Mouse (Mus musculus): ENCODE results near the gene Cbx4. TPM values are rescaled to one million over a fixed set of nuclear protein-coding genes. Genes with fewer than 3 reads are reported as not detected.

Cbx4 gene
- polyA plus RNA-seq, 1 experiment from 2014 or later, result 12.6 TPM

DNA sequence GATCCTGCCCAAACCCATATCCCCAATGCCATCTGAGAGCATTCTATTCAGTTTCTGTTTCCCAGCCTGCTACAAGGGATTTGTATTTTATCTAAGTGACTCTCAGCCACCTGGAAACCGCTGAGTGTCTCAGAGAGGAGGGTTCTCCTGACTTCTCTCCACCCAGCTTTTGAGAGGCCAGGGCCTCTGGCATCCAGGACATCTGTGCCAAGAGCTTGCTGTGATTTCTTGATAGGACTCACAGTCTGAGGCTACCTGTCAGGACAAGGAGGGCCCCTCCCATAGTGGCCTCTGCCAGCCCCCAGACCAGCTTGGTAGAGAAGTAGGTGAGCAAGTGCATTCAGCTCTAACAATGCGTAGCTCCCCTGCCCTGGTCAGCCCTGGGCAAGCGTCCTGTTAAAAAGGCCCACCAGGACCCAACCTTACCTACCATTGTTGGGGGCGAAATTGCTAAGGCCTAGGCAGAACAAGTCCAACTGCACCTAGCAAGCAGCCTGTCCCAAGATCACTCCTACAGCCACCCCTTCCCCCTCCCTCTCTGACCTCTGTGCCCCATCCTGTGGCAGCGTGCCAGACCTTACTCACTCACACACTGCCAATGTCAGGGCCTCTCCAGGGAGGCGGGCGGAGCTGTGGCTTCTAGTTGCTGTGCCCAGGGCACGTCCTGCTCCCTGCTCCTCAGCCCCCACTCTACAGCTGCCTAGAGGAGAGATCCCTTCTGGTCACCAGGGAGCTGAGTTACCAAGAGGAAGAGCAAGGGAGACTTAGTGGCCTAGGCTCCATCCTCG lies 41.9 kb upstream of the Cbx4 start:
- Histone ChIP-seq H3K4me3 (ENCODE audit: low read length) (no peak overlapping the region), H3K9me3 (replicated peaks; ENCODE audit: control insufficient read depth, low read length) (no peaks in the 10 kb centered on the region), H3K36me3 (ENCODE audit: control insufficient read depth, insufficient read depth) (no peaks in the 10 kb centered on the region), H3K9ac (ENCODE audit: low read length) (peak overlapping the region; percentile 18), H3K27me3 (ENCODE audit: control insufficient read depth, insufficient read depth, low read length) (no peaks in the 10 kb centered on the region), H3K4me2 (ENCODE audit: low read depth, low read length) (no peak overlapping the region), H3K27ac (ENCODE audit: low read length) (peak overlapping the region; percentile 40), H3K4me1 (ENCODE audit: control insufficient read depth, insufficient read depth, low read length) (peaks cover 48% of the 10 kb centered on the region)
- 44% methylated on average over 9 of the region's 9 CpGs for WGBS
- peak; percentile 84 for ATAC-seq (replicated peaks; ENCODE audit: extremely low read depth, insufficient read depth, low FRiP score)

- ATAC-seq (replicated peaks; ENCODE audit: extremely low read depth, insufficient read depth, low FRiP score), result no peak
- Histone ChIP-seq H3K4me1 (ENCODE audit: control insufficient read depth, insufficient read depth, low read length) (peaks cover 48% of the 10 kb centered on the region), H3K27ac (ENCODE audit: low read length) (peak overlapping the region; percentile 27; the same call in 1 of the 2 replicates), H3K4me2 (ENCODE audit: low read depth, low read length) (no peak overlapping the region), H3K9ac (ENCODE audit: low read length) (peak overlapping the region; percentile 6; the same call in 1 of the 2 replicates), H3K36me3 (ENCODE audit: control insufficient read depth, insufficient read depth) (no peaks in the 10 kb centered on the region), H3K9me3 (replicated peaks; ENCODE audit: control insufficient read depth, low read length) (no peaks in the 10 kb centered on the region), H3K27me3 (ENCODE audit: control insufficient read depth, insufficient read depth, low read length) (no peaks in the 10 kb centered on the region), H3K4me3 (ENCODE audit: low read length) (no peak overlapping the region)
- 28% methylated on average over 12 of the region's 12 CpGs for WGBS
Measured at GRCm38 (mm10) chr11:119127147-119127546, 41.1 kb upstream of the Cbx4 start.

- Histone ChIP-seq H3K4me3 (ENCODE audit: low read length) (no peak overlapping the region), H3K9ac (ENCODE audit: low read length) (peak overlapping the region; percentile 47; the same call in 1 of the 2 replicates), H3K4me2 (ENCODE audit: low read depth, low read length) (peak overlapping the region; percentile 35), H3K27ac (ENCODE audit: low read length) (peak overlapping the region; percentile 69), H3K4me1 (ENCODE audit: control insufficient read depth, insufficient read depth, low read length) (peaks cover 48% of the 10 kb centered on the region), H3K9me3 (replicated peaks; ENCODE audit: control insufficient read depth, low read length) (no peaks in the 10 kb centered on the region), H3K27me3 (ENCODE audit: control insufficient read depth, insufficient read depth, low read length) (no peaks in the 10 kb centered on the region), H3K36me3 (ENCODE audit: control insufficient read depth, insufficient read depth) (no peaks in the 10 kb centered on the region)
- ATAC-seq (replicated peaks; ENCODE audit: extremely low read depth, insufficient read depth, low FRiP score), result peak; percentile 77
- 33% methylated on average over 23 of the region's 23 CpGs for WGBS
Measured at GRCm38 (mm10) chr11:119125929-119126861, 40.2 kb upstream of the Cbx4 start.

DNA sequence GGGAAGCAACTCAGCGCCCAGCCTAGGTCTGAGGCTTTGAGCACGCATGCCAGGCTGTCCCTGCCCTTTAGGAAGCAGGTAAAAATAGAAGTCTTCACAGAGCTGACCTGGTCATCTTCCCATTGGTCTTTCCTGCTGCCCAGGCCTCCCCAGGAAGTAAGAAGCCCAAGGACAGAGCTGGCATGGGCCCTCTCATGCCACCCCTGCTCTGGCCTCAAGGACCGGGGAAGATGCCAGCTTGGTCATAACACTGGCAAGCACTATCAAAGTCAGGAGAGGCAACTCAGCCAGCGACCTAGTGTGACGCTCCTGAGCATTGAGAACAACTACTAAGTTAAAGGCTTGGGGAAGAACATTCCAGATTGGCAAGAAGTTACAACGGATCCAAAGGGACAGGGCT lies 38.5 kb upstream of the Cbx4 start:
- H3K36me3 ChIP-seq (ENCODE audit: control insufficient read depth, insufficient read depth), result no peaks in the 10 kb centered on the region
- H3K27ac ChIP-seq (ENCODE audit: low read length), result no peak overlapping the region
- no peak overlapping the region for H3K9ac ChIP-seq (ENCODE audit: low read length)
- H3K4me1 ChIP-seq (ENCODE audit: control insufficient read depth, insufficient read depth, low read length), result peaks cover 45% of the 10 kb centered on the region
- H3K4me3 ChIP-seq (ENCODE audit: low read length), result no peak overlapping the region
- H3K4me2 ChIP-seq (ENCODE audit: low read depth, low read length), result no peak overlapping the region
- no peaks in the 10 kb centered on the region for H3K27me3 ChIP-seq (ENCODE audit: control insufficient read depth, insufficient read depth, low read length)
- H3K9me3 ChIP-seq (replicated peaks; ENCODE audit: control insufficient read depth, low read length), result no peaks in the 10 kb centered on the region
- 86% methylated on average over 6 of the region's 6 CpGs for WGBS
- ATAC-seq (replicated peaks; ENCODE audit: extremely low read depth, insufficient read depth, low FRiP score), result no peak

DNA sequence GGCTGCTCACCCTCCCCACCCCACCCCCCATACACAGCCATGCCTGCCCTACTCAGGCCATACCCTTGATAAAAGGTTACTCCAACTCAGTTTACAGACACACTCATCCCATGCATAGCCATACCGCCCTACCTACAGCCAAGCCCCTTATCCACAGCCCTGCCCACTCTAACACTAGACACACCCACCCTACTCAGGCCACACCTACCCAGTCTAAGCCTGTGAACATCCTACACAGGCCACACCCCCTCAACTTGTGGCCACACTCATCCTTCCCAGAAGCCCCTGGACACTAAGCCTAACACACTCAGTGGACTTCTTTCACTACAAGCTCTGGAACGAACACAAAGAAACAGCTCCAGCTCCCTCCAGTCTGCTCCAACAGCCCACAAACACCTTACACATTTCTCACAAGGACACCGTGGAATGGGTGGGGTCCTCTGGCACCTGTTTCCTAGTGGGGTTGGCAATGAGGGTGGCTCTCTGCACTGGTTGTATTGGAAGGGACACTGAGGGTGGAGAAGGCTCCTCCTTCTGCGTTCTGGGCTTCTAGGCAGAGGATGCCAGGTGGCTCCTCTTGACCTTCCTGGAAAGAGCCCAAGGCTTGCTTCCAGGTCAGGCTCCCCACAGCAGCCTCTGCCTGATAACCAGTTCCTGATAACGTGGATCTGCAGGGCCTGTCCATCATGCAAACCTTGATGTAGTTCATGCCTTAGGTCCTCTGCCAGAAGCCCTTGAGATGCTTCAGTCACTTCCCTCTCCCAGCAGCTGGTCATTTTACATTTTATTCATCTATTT lies 37.7 kb upstream of the Cbx4 start:
- Histone ChIP-seq H3K9me3 (replicated peaks; ENCODE audit: control insufficient read depth, low read length) (no peaks in the 10 kb centered on the region), H3K27me3 (ENCODE audit: control insufficient read depth, insufficient read depth, low read length) (no peaks in the 10 kb centered on the region), H3K9ac (ENCODE audit: low read length) (no peak overlapping the region), H3K36me3 (ENCODE audit: control insufficient read depth, insufficient read depth) (no peaks in the 10 kb centered on the region), H3K27ac (ENCODE audit: low read length) (no peak overlapping the region), H3K4me3 (ENCODE audit: low read length) (no peak overlapping the region), H3K4me2 (ENCODE audit: low read depth, low read length) (no peak overlapping the region), H3K4me1 (ENCODE audit: control insufficient read depth, insufficient read depth, low read length) (peaks cover 41% of the 10 kb centered on the region)
- ATAC-seq (replicated peaks; ENCODE audit: extremely low read depth, insufficient read depth, low FRiP score), result no peak
- WGBS, result 65% methylated on average over 5 of the region's 5 CpGs

- no peaks in the 10 kb centered on the region for H3K27me3 ChIP-seq (ENCODE audit: control insufficient read depth, insufficient read depth, low read length)
- no peaks in the 10 kb centered on the region for H3K9me3 ChIP-seq (replicated peaks; ENCODE audit: control insufficient read depth, low read length)
- no peak overlapping the region for H3K4me3 ChIP-seq (ENCODE audit: low read length)
- 78% methylated on average over 5 of the region's 5 CpGs for whole genome bisulfite sequencing
- H3K9ac ChIP-seq (ENCODE audit: low read length), result no peak overlapping the region
- H3K4me2 ChIP-seq (ENCODE audit: low read depth, low read length), result no peak overlapping the region
- no peak overlapping the region for H3K27ac ChIP-seq (ENCODE audit: low read length)
- no peaks in the 10 kb centered on the region for H3K36me3 ChIP-seq (ENCODE audit: control insufficient read depth, insufficient read depth)
- no peak for ATAC-seq (replicated peaks; ENCODE audit: extremely low read depth, insufficient read depth, low FRiP score)
- peaks cover 28% of the 10 kb centered on the region for H3K4me1 ChIP-seq (ENCODE audit: control insufficient read depth, insufficient read depth, low read length)
Measured at GRCm38 (mm10) chr11:119122396-119122795, 36.4 kb upstream of the Cbx4 start.

DNA sequence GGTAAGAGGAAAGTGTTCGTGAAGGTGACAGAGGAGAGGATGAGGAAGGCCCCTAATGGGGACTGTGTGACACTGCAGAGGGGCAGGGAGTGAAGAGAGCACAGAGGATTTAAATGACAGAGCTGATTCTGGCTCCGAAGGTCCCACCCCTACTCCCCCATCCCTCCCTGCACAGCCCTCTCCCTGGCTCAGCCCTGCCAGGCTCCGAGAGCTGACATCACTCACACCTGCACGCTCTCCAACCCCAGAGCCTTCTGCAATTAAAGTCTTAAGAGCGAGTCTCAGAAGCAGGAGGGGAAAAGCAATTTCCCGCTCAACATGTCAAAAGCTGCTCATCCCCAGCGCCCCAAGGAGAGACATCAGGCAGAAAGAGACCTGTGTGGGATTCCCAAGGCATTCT lies 32.9 kb upstream of the Cbx4 start:
- no peak overlapping the region for H3K9ac ChIP-seq (ENCODE audit: low read length)
- no peaks in the 10 kb centered on the region for H3K36me3 ChIP-seq (ENCODE audit: control insufficient read depth, insufficient read depth)
- no peaks in the 10 kb centered on the region for H3K9me3 ChIP-seq (replicated peaks; ENCODE audit: control insufficient read depth, low read length)
- H3K27me3 ChIP-seq (ENCODE audit: control insufficient read depth, insufficient read depth, low read length), result no peaks in the 10 kb centered on the region
- 33% methylated on average over 7 of the region's 7 CpGs for WGBS
- H3K4me1 ChIP-seq (ENCODE audit: control insufficient read depth, insufficient read depth, low read length), result peaks cover 4% of the 10 kb centered on the region
- H3K4me3 ChIP-seq (ENCODE audit: low read length), result no peak overlapping the region
- H3K4me2 ChIP-seq (ENCODE audit: low read depth, low read length), result no peak overlapping the region
- ATAC-seq (replicated peaks; ENCODE audit: extremely low read depth, insufficient read depth, low FRiP score), result peak; percentile 20; the same call in 1 of the 2 replicates
- H3K27ac ChIP-seq (ENCODE audit: low read length), result no peak overlapping the region

DNA sequence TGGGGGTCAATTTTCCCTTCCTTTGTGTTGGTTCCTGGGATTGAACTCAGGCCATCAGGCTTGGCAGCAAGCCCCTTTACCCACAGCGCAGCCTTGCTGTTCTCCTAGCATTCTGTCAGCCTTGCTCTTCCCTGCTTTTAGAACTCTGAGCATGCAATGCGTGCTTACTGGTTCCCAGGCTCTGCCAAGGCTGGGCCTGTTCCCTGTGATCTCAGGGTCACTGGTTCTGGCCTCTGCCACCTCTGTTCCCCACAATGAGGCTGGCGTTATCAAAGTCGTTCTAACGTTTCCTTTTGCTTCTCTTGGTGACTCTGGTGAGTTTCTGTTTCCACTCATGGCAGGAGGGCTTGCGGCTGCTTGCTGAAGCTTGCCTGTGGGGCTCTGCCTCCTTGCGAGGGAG lies 31.9 kb upstream of the Cbx4 start:
- Histone ChIP-seq H3K4me3 (ENCODE audit: low read length) (no peak overlapping the region), H3K27me3 (ENCODE audit: control insufficient read depth, insufficient read depth, low read length) (no peaks in the 10 kb centered on the region), H3K36me3 (ENCODE audit: control insufficient read depth, insufficient read depth) (no peaks in the 10 kb centered on the region), H3K9me3 (replicated peaks; ENCODE audit: control insufficient read depth, low read length) (no peaks in the 10 kb centered on the region), H3K4me2 (ENCODE audit: low read depth, low read length) (no peak overlapping the region), H3K4me1 (ENCODE audit: control insufficient read depth, insufficient read depth, low read length) (peaks cover 3% of the 10 kb centered on the region; the same call in 1 of the 2 replicates), H3K27ac (ENCODE audit: low read length) (no peak overlapping the region), H3K9ac (ENCODE audit: low read length) (no peak overlapping the region)
- ATAC-seq (replicated peaks; ENCODE audit: extremely low read depth, insufficient read depth, low FRiP score), result no peak
- 61% methylated on average over 7 of the region's 7 CpGs for WGBS

Measured in heart, embryonic 16.5 days (tissue).